ENCODE assay signal across 9 mouse cellular contexts in the genomic region with DNA sequence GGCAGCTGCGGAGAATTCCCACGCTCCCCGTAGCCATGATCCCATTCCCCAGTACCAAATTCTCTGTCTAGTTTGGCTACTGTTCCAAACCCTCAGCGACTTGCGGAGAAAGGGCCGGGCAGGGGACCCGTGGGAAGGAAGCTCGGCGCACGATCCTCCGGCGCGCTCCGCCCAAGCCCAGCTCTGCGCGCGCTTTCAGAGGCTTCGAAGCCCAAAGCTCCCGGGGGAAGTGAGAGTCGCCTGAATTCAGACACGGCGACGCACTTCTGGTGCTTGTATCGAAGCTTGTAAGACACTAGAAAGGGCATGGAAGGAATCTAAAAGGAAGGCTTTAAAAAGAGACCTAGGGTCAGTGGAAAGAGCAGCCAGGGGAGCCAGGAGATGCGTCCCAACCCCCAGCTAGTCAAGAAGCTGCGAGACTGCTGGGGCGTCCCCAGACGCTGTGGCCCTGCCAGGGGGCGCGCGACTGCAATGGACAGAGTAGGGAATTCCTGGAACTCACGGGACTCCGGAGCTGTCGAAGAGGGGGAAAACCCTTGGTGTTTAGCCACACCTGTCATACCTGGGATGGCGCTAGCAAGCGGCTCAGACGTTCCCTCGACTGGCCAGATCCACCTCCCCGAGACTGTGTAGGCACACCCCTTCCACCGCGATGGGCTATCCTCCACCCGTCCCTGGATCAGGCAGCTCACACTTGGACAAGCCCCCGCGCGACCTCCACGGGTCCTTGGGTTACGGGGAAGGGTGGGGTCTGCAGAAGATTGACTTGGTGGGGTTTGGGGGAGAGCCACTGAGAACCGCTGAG. TPM values are rescaled to one million over a fixed set of nuclear protein-coding genes. Genes with fewer than 3 reads are reported as not detected.
DNase-seq lines count a peak whose midpoint lies in the region; ATAC-seq and TF ChIP-seq lines count a peak whose summit lies in the region.
"Had no signal": no experiment of that assay in that cellular context is flagged by ENCODE, and none has a peak within 500 bp of the region (broad histone marks: within the 10 kb centered on the region; RNA-seq: fewer than 3 reads in every experiment).

No protein-coding gene starts in this region.

- peak overlapping the region; percentile 52 for H3K4me3 ChIP-seq in layer of hippocampus, adult 2 months
- peak overlapping the region; percentile 50 for H3K4me3 ChIP-seq in embryonic facial prominence, embryonic 11.5 days (ENCODE audit: low read depth, low read length)
- H3K4me3 ChIP-seq in small intestine, adult 2 months (ENCODE audit: low read depth, low read length), result peak overlapping the region; percentile 57

- H3K9me3 ChIP-seq in embryonic facial prominence, embryonic 11.5 days (replicated peaks; ENCODE audit: control insufficient read depth, low read length), result no peaks in the 10 kb centered on the region

- peak overlapping the region; percentile 62 for H3K9ac ChIP-seq in embryonic facial prominence, embryonic 11.5 days (replicated peaks; ENCODE audit: low read length)

- peak; percentile 37; the same call in 1 of the 2 replicates for ATAC-seq in embryonic facial prominence, embryonic 11.5 days (replicated peaks; ENCODE audit: insufficient number of reproducible peaks, low FRiP score, low TSS enrichment, low read depth)

- no peak for TF ChIP-seq POLR2A in small intestine, adult 2 months (IDR thresholded peaks at IDR 0.05; ENCODE audit: low read depth, low read length)

- peak overlapping the region; percentile 82 for H3K27ac ChIP-seq in layer of hippocampus, adult 2 months
- no peak overlapping the region for H3K27ac ChIP-seq in embryonic facial prominence, embryonic 11.5 days (replicated peaks; ENCODE audit: low read depth, low read length)
- H3K27ac ChIP-seq in small intestine, adult 2 months (ENCODE audit: insufficient read depth, low read depth, low read length), result no peak overlapping the region

- H3K36me3 ChIP-seq in embryonic facial prominence, embryonic 11.5 days (replicated peaks; ENCODE audit: control insufficient read depth, insufficient read depth, low read depth, low read length), result no peaks in the 10 kb centered on the region
- H3K36me3 ChIP-seq in small intestine, adult 2 months (ENCODE audit: control insufficient read depth, insufficient read depth, low read length), result no peaks in the 10 kb centered on the region

- intact Hi-C loops in heart, postnatal 10 days (cut with DNase I), result no loop called here

- peak; percentile 24; the same call in 1 of the 2 replicates for TF ChIP-seq CTCF in layer of hippocampus, adult 2 months (conservative IDR thresholded peaks at IDR 0.05)
- no peak for TF ChIP-seq CTCF in small intestine, adult 2 months (IDR thresholded peaks at IDR 0.05; ENCODE audit: extremely low read depth, insufficient read length, insufficient replicate concordance, low read depth, low read length)

- H3K4me2 ChIP-seq in embryonic facial prominence, embryonic 11.5 days (ENCODE audit: low read depth, low read length), result peak overlapping the region; percentile 90

- H3K27me3 ChIP-seq in embryonic facial prominence, embryonic 11.5 days (ENCODE audit: control insufficient read depth, insufficient read depth, low read length), result peaks cover 29% of the 10 kb centered on the region
- peaks cover 36% of the 10 kb centered on the region for H3K27me3 ChIP-seq in small intestine, adult 2 months (ENCODE audit: control insufficient read depth, insufficient read depth, low read length)
- H3K27me3 ChIP-seq: Patski had no signal

- no peaks in the 10 kb centered on the region; the same call in none of the 2 replicates for H3K4me1 ChIP-seq in embryonic facial prominence, embryonic 11.5 days (ENCODE audit: control insufficient read depth, insufficient read depth, low read length)
- H3K4me1 ChIP-seq in small intestine, adult 2 months (ENCODE audit: control insufficient read depth, insufficient read depth, insufficient read length, low read length), result no peaks in the 10 kb centered on the region; the same call in 1 of the 2 replicates

- peak in 1 of 2 experiments; percentile 21 for DNase-seq in layer of hippocampus, adult 2 months (ENCODE audit: low spot score in 2 of 2)
- DNase-seq in layer of hippocampus, adult 9-11 months, result no peak
- DNase-seq in embryonic facial prominence, embryonic 11.5 days (ENCODE audit: low spot score), result peak; percentile 54
- peak; percentile 44 to 51 for DNase-seq in heart, postnatal 10 days
- peak; percentile 43 to 66 for DNase-seq in kidney, postnatal 25 days
- peak; percentile 74 to 79 for DNase-seq in lung, postnatal 4 days
- no peak for DNase-seq in c-Kit-positive CD71-positive TER-119-positive erythroid progenitor cells, embryonic 14.5 days (ENCODE audit: low spot score)

- under 1% methylated on average over 47 of the region's 48 CpGs for WGBS in embryonic facial prominence, embryonic 11.5 days
- 2% methylated on average over 48 of the region's 48 CpGs for WGBS in small intestine, adult 2 months

RNA-seq across cellular contexts. Expression of gene Npr3, which starts 2.8 kb away (rescaled TPM):
- 10 to 100 TPM; 15.7 to 17.7 TPM for total RNA-seq in layer of hippocampus, adult 2 months (2021)
- polyA plus RNA-seq in embryonic facial prominence, embryonic 11.5 days (2014; fragmentation: Nextera tagmentation; extraction: Ambion mirVana), result 5.3 and 5.4 TPM in 2 replicates
- total RNA-seq in heart, postnatal 10 days (2021), result 10 to 100 TPM; 29.2 to 32.9 TPM
- 0.75 and 1.0 TPM in 2 replicates for polyA plus RNA-seq in small intestine, adult 2 months (2012; rRNA removed)

Comparison
In these comparisons a context has a peak if more than half of its experiments do, and no peak if none do; other contexts are left out.
1. DNase-seq: peak in embryonic facial prominence, embryonic 11.5 days (single experiment), heart, postnatal 10 days (2 of 2), kidney, postnatal 25 days (2 of 2) and lung, postnatal 4 days (2 of 2); none in layer of hippocampus, adult 9-11 months (single experiment) and c-Kit-positive CD71-positive TER-119-positive erythroid progenitor cells, embryonic 14.5 days (single experiment).
2. Peak in every context shown above with its lines, with median percentiles within 50 percentile points of each other: H3K4me3 ChIP-seq.